Mouse (Mus musculus): ENCODE measurements around the gene Wdr72. TPM values are rescaled to one million over a fixed set of nuclear protein-coding genes. Genes with fewer than 3 reads are reported as not detected.
A peak's percentile ranks its signal among the peaks of the same experiment; 100 is the strongest.

The Wdr72 gene
- polyA plus RNA-seq, 1 experiment from 2014 or later = 0.96 TPM

GRCm38 (mm10) chr9:74186748-74187400 is 76.7 kb downstream of the Wdr72 start:
- Histone ChIP-seq H3K9ac (no peak overlapping the region), H3K4me1 (replicated peaks; ENCODE audit: control insufficient read depth, insufficient read depth, low read length) (peaks cover 11% of the 10 kb centered on the region), H3K27me3 (ENCODE audit: control insufficient read depth, insufficient read depth, low read length) (peaks cover 75% of the 10 kb centered on the region), H3K4me3 (replicated peaks; ENCODE audit: low read length) (peak overlapping the region; percentile 10; the same call in 1 of the 2 replicates), H3K9me3 (ENCODE audit: control insufficient read depth, low read length) (no peaks in the 10 kb centered on the region), H3K36me3 (replicated peaks; ENCODE audit: control insufficient read depth, insufficient read depth) (no peaks in the 10 kb centered on the region), H3K4me2 (replicated peaks) (peak overlapping the region; percentile 47), H3K27ac (no peak overlapping the region)
- WGBS = 8% methylated on average over 16 of the region's 16 CpGs
- DNase-seq (ENCODE audit: low spot score) = peak; percentile 53
- peak; percentile 86; the same call in 1 of the 2 replicates for ATAC-seq (ENCODE audit: low FRiP score)

- H3K9me3 ChIP-seq (ENCODE audit: control insufficient read depth, low read length) = no peaks in the 10 kb centered on the region
- no peak overlapping the region for H3K27ac ChIP-seq
- DNase-seq (ENCODE audit: low spot score) (peak; percentile 30), ATAC-seq (ENCODE audit: low FRiP score) (no peak)
- peaks cover 73% of the 10 kb centered on the region for H3K27me3 ChIP-seq (ENCODE audit: control insufficient read depth, insufficient read depth, low read length)
- no peak overlapping the region for H3K9ac ChIP-seq
- H3K4me2 ChIP-seq (replicated peaks) = peak overlapping the region; percentile 47
- 25% methylated on average over 8 of the region's 8 CpGs for WGBS
- H3K36me3 ChIP-seq (replicated peaks; ENCODE audit: control insufficient read depth, insufficient read depth) = no peaks in the 10 kb centered on the region
- H3K4me3 ChIP-seq (replicated peaks; ENCODE audit: low read length) = no peak overlapping the region
- peaks cover 11% of the 10 kb centered on the region for H3K4me1 ChIP-seq (replicated peaks; ENCODE audit: control insufficient read depth, insufficient read depth, low read length)
Measured at GRCm38 (mm10) chr9:74187401-74188029, 77.4 kb downstream of the Wdr72 start.

GRCm38 (mm10) chr9:74194898-74195297 is 84.7 kb downstream of the Wdr72 start:
- Histone ChIP-seq H3K27ac (no peak overlapping the region), H3K4me2 (replicated peaks) (no peak overlapping the region), H3K9me3 (ENCODE audit: control insufficient read depth, low read length) (no peaks in the 10 kb centered on the region), H3K4me3 (replicated peaks; ENCODE audit: low read length) (no peak overlapping the region), H3K4me1 (replicated peaks; ENCODE audit: control insufficient read depth, insufficient read depth, low read length) (no peaks in the 10 kb centered on the region), H3K9ac (no peak overlapping the region), H3K27me3 (ENCODE audit: control insufficient read depth, insufficient read depth, low read length) (peaks cover 45% of the 10 kb centered on the region), H3K36me3 (replicated peaks; ENCODE audit: control insufficient read depth, insufficient read depth) (no peaks in the 10 kb centered on the region)
- WGBS = 90% methylated on average over 2 of the region's 2 CpGs
- no peak for ATAC-seq (ENCODE audit: low FRiP score)
- DNase-seq (ENCODE audit: low spot score) = no peak

- H3K4me1 ChIP-seq (replicated peaks; ENCODE audit: control insufficient read depth, insufficient read depth, low read length) = no peaks in the 10 kb centered on the region
- no peak for DNase-seq (ENCODE audit: low spot score)
- no peaks in the 10 kb centered on the region for H3K9me3 ChIP-seq (ENCODE audit: control insufficient read depth, low read length)
- H3K9ac ChIP-seq = no peak overlapping the region
- no peak overlapping the region for H3K4me3 ChIP-seq (replicated peaks; ENCODE audit: low read length)
- H3K27me3 ChIP-seq (ENCODE audit: control insufficient read depth, insufficient read depth, low read length) = no peaks in the 10 kb centered on the region
- no peak for ATAC-seq (ENCODE audit: low FRiP score)
- WGBS = 80% methylated on average over 6 of the region's 6 CpGs
- no peak overlapping the region for H3K4me2 ChIP-seq (replicated peaks)
- H3K27ac ChIP-seq = no peak overlapping the region
- no peaks in the 10 kb centered on the region for H3K36me3 ChIP-seq (replicated peaks; ENCODE audit: control insufficient read depth, insufficient read depth)
Measured at GRCm38 (mm10) chr9:74228272-74228671, 118.1 kb downstream of the Wdr72 start.

DNA sequence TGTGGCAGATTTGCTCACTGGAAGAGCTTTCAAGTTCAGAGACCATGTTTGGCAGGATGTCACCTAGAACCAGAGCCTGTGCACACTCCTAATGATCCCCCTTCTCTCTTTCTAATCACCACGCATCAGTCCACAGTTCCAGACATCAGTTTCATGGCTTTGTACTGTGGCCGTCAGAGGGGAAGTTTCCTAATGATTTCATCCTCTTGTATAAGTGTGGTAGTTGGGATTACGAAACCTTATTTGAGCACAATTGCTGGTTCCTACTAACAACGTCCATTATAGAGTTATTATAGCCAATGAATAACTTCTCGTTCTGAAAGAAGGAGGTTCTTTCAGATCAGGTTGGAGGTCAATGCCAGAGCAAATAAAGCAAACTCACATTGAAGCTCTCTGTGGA is 131.1 kb downstream of the Wdr72 start:
- ATAC-seq (ENCODE audit: low FRiP score) (no peak), DNase-seq (ENCODE audit: low spot score) (no peak)
- no peak overlapping the region for H3K4me3 ChIP-seq (replicated peaks; ENCODE audit: low read length)
- H3K4me1 ChIP-seq (replicated peaks; ENCODE audit: control insufficient read depth, insufficient read depth, low read length) = no peaks in the 10 kb centered on the region
- no peaks in the 10 kb centered on the region for H3K27me3 ChIP-seq (ENCODE audit: control insufficient read depth, insufficient read depth, low read length)
- H3K4me2 ChIP-seq (replicated peaks) = no peak overlapping the region
- H3K27ac ChIP-seq = no peak overlapping the region
- H3K9ac ChIP-seq = no peak overlapping the region
- H3K36me3 ChIP-seq (replicated peaks; ENCODE audit: control insufficient read depth, insufficient read depth) = no peaks in the 10 kb centered on the region
- WGBS = 79% methylated on average over 5 of the region's 5 CpGs
- no peaks in the 10 kb centered on the region for H3K9me3 ChIP-seq (ENCODE audit: control insufficient read depth, low read length)

GRCm38 (mm10) chr9:74248084-74248483 is 137.9 kb downstream of the Wdr72 start:
- no peaks in the 10 kb centered on the region for H3K9me3 ChIP-seq (ENCODE audit: control insufficient read depth, low read length)
- DNase-seq (ENCODE audit: low spot score) (no peak), ATAC-seq (ENCODE audit: low FRiP score) (no peak)
- no peak overlapping the region for H3K9ac ChIP-seq
- no peak overlapping the region for H3K4me2 ChIP-seq (replicated peaks)
- 0 out of 2 replicates have a peak, but pooled peaks cover 4% of the 10 kb centered on the region for H3K4me1 ChIP-seq (replicated peaks; ENCODE audit: control insufficient read depth, insufficient read depth, low read length)
- WGBS = 80% methylated on average over 4 of the region's 4 CpGs
- no peak overlapping the region for H3K4me3 ChIP-seq (replicated peaks; ENCODE audit: low read length)
- H3K27me3 ChIP-seq (ENCODE audit: control insufficient read depth, insufficient read depth, low read length) = no peaks in the 10 kb centered on the region
- no peak overlapping the region for H3K27ac ChIP-seq
- H3K36me3 ChIP-seq (replicated peaks; ENCODE audit: control insufficient read depth, insufficient read depth) = no peaks in the 10 kb centered on the region

DNA sequence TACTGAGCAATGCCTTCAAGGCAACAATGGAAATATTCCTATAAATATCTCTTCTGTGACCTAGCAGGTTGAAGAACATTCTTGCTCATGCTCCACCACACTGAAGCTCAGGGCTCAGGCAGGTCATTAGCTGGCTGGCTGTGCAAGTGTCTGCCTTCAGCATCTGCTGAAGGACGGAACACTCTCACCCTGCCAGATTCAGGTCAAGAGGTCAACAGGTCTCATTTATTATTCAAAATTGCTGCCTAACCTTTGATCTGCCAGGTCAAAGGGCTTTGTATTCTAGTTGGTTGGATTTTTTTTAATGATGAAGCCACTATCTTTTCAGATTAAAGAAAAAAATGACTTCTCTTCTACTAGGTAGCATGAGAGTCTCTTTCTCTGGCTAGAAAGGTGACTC is 139.3 kb downstream of the Wdr72 start:
- Histone ChIP-seq H3K4me1 (replicated peaks; ENCODE audit: control insufficient read depth, insufficient read depth, low read length) (0 out of 2 replicates have a peak, but pooled peaks cover 4% of the 10 kb centered on the region), H3K27ac (no peak overlapping the region), H3K27me3 (ENCODE audit: control insufficient read depth, insufficient read depth, low read length) (no peaks in the 10 kb centered on the region), H3K4me2 (replicated peaks) (no peak overlapping the region), H3K9me3 (ENCODE audit: control insufficient read depth, low read length) (no peaks in the 10 kb centered on the region), H3K4me3 (replicated peaks; ENCODE audit: low read length) (no peak overlapping the region), H3K9ac (no peak overlapping the region), H3K36me3 (replicated peaks; ENCODE audit: control insufficient read depth, insufficient read depth) (no peaks in the 10 kb centered on the region)
- DNase-seq (ENCODE audit: low spot score) = no peak
- WGBS = 15% methylated on average over 1 of the region's 1 CpGs
- ATAC-seq (ENCODE audit: low FRiP score) = no peak

GRCm38 (mm10) chr9:74250522-74250921 is 140.4 kb downstream of the Wdr72 start:
- 29% methylated on average over 1 of the region's 1 CpGs for WGBS
- DNase-seq (ENCODE audit: low spot score) = no peak
- Histone ChIP-seq H3K4me1 (replicated peaks; ENCODE audit: control insufficient read depth, insufficient read depth, low read length) (0 out of 2 replicates have a peak, but pooled peaks cover 4% of the 10 kb centered on the region), H3K4me3 (replicated peaks; ENCODE audit: low read length) (no peak overlapping the region), H3K27ac (no peak overlapping the region), H3K9ac (no peak overlapping the region), H3K4me2 (replicated peaks) (no peak overlapping the region), H3K9me3 (ENCODE audit: control insufficient read depth, low read length) (no peaks in the 10 kb centered on the region), H3K36me3 (replicated peaks; ENCODE audit: control insufficient read depth, insufficient read depth) (no peaks in the 10 kb centered on the region), H3K27me3 (ENCODE audit: control insufficient read depth, insufficient read depth, low read length) (no peaks in the 10 kb centered on the region)
- no peak for ATAC-seq (ENCODE audit: low FRiP score)

DNA sequence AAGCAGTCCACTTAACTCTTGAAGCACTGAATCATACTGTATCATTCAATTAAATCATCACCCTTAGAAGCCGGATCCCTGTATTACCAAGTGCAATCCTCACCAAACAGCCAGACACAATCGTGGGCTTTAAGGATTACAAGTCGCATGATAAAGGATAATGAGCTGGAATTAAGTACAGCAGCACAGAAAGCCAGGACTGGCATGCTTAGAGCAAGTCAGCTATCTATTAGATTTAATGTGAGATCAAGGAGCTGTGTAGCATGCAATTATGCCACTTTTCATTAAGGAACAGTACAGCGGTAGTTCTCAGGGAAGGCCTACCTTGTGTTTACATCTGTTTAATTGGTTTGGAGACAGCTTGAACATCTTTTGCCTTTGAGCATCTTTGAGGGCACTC is 148.2 kb downstream of the Wdr72 start:
- Histone ChIP-seq H3K4me3 (replicated peaks; ENCODE audit: low read length) (no peak overlapping the region), H3K9ac (no peak overlapping the region), H3K4me1 (replicated peaks; ENCODE audit: control insufficient read depth, insufficient read depth, low read length) (0 out of 2 replicates have a peak, but pooled peaks cover 5% of the 10 kb centered on the region), H3K27ac (no peak overlapping the region), H3K4me2 (replicated peaks) (no peak overlapping the region), H3K9me3 (ENCODE audit: control insufficient read depth, low read length) (no peaks in the 10 kb centered on the region), H3K36me3 (replicated peaks; ENCODE audit: control insufficient read depth, insufficient read depth) (no peaks in the 10 kb centered on the region), H3K27me3 (ENCODE audit: control insufficient read depth, insufficient read depth, low read length) (no peaks in the 10 kb centered on the region)
- no peak for DNase-seq (ENCODE audit: low spot score)
- no peak for ATAC-seq (ENCODE audit: low FRiP score)
- WGBS = 60% methylated on average over 4 of the region's 4 CpGs

Measured in hindbrain, embryonic 14.5 days (tissue).